Mouse (Mus musculus) pancreas, adult 10 weeks (tissue): ENCODE results near the gene Ggt7. TPM values are rescaled to one million over a fixed set of nuclear protein-coding genes. Genes with fewer than 3 reads are reported as not detected.

ENCODE experiments used
- polyA plus RNA-seq: library from polyadenylated mRNA; stranded (reverse); fragments of 350-450 nt; fragmentation: Illumina TruSeq; extraction: RNeasy Lipid Tissue Mini Kit (QIAGEN cat#74804); gene quantifications from one replicate; pipeline ENCODE4 v1.2.3, GENCODE M21; 2015; ENCODE audit warnings: low read depth, low replicate concordance; ENCODE audit not compliant: insufficient read depth

Gene Ggt7
- polyA plus RNA-seq = 4.5 TPM

DNA sequence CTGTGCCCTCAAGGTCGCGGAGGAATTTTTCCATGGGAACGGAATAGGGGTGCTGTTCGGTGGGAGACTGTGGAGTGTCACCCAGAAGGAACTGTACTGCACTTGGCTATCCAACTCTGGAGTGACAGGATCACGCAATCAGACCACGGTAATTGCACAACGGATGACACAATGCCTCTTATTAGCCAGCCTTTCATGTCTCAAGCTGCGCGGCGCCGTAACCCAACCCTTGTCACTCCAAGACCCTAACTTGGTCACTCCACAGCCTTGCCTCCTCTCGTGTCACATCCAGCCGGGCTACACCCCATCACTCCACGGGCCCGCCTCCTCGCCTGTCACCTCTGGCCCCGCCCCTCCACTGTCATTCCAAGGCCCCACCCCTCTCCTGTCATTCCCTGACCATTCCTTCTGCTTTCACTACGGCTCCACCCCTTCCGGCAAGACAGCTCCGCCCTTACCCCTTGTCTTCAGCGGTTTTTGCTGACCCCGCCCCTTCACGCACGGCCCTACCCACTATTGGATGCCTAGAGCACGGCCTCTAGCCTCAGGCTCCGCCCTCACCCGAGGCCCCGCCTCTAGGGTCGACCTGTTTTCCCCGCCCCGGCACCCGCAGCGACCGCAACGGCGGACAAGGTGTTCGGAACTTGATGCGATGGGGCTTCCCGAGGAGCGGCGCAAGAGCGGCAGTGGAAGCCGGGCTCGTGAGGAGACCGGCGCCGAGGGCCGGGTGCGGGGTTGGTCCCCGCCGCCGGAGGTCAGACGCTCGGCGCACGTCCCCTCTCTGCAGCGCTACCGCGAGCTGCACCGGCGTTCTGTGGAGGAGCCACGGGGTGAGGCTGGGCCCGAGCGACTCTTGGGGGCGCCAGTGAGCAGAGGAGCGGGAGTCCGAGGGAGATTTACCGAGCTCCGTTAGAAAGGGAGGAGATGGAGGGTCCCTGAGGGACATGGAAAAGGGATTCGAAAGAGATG lies at the start of gene Ggt7, which contains the start of gene Acss2:
Gene Ggt7, minus strand, starts transcription at position 783 of the 969 bp plus-strand sequence.
Gene Acss2, plus strand, starts transcription at position 494 of the 969 bp plus-strand sequence.

DNA sequence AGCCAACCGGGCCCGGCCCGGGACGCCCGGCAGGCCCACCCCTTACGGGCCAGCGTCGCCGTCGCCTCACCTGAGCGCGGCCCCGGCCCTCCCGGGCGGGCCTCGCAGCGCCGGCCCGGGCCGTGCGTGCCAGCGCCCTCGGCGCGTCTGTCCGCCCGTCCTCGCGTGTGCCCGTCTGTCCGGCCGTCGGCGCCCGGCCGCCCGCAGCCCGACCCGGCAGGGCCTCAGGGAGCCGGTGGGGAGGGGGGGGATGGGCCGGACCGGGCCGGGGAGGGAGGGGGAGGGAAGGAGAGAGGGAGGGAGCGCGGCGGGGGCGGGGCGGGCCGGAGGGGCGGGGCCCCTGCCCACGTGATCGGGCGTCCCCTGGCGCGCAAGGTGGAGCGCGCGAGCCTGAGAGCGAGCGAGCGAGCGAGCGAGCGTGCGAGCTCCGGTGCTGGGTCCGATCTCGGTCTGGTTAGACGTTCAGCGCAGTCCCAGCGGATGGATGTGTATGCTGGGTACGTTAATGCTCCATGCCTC lies 44.4 kb downstream of the Ggt7 start, which contains the start of gene Ncoa6:
Gene Ncoa6, minus strand, starts transcription at position 325 of the 519 bp plus-strand sequence.

Other genes with a start within 250 kb of the Ggt7 start
- gene Map1lc3a, start 241.9 kb downstream of the Ggt7 start, polyA plus RNA-seq = 36.9 TPM
- gene Pigu, start 160.8 kb downstream of the Ggt7 start, polyA plus RNA-seq = 7.3 TPM
- gene Trp53inp2, start 137.2 kb downstream of the Ggt7 start, polyA plus RNA-seq = 34.1 TPM
- 7.0 TPM for gene Ncoa6, start 44.3 kb downstream of the Ggt7 start, polyA plus RNA-seq
- 6.0 TPM for gene Acss2, start 289 bp downstream of the Ggt7 start, polyA plus RNA-seq
- gene Gss, start 74.6 kb upstream of the Ggt7 start, polyA plus RNA-seq = 3.0 TPM
- gene Myh7b, start 93.0 kb upstream of the Ggt7 start, polyA plus RNA-seq = not detected
- gene Trpc4ap, start 174.1 kb upstream of the Ggt7 start, polyA plus RNA-seq = 34.8 TPM
- gene Edem2, start 211.2 kb upstream of the Ggt7 start, polyA plus RNA-seq = 84.1 TPM
- not detected for gene Gm17581, start 217.6 kb upstream of the Ggt7 start, polyA plus RNA-seq
- 6.8 TPM for gene Procr, start 232.9 kb upstream of the Ggt7 start, polyA plus RNA-seq